Comparison of ENCODE assay signal across 8 mouse cellular contexts in the genomic region with DNA sequence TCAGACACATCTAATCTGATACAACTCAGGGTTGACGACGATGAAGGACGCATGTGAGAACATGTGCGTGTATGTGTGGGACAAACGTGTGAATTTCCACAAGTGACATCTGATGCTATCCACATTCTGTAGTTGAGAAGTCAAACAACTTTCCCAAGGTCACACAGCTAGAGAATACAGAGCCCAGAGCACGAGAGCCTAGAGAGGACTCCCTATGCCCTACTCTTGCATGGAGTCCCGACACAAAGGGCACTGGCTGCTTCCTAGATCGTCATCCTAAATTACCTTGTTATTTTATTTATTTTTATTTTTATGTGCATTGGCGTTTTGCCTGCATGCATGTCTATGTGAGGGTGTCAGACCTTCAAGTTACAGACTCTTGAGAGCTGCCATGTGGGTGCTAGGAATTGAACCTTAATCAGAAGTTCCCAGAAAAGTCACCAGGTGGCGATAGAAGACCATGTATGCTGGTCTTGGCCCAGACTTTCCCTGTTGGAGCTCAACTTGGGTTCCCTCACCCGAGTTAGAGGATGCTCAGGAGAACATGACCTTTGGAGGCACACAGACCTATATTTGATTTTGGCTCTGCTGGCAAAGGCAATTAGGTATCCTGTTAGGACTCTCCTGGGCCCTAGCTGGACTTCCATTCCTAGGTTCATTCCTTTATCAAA. TPM values are rescaled to one million over a fixed set of nuclear protein-coding genes. Genes with fewer than 3 reads are reported as not detected.
DNase-seq lines count a peak whose midpoint lies in the region; ATAC-seq and TF ChIP-seq lines count a peak whose summit lies in the region.

No protein-coding gene starts in this region.

- H3K36me3 ChIP-seq in limb, embryonic 12.5 days = no peaks in the 10 kb centered on the region
- no peaks in the 10 kb centered on the region for H3K36me3 ChIP-seq in midbrain, postnatal 0 days (ENCODE audit: insufficient read depth, low read length)
- no peaks in the 10 kb centered on the region for H3K36me3 ChIP-seq in stomach, embryonic 14.5 days (ENCODE audit: control insufficient read depth, insufficient read depth, low read length)

- H3K4me1 ChIP-seq in limb, embryonic 12.5 days (replicated peaks) = peaks cover 13% of the 10 kb centered on the region; the same call in 1 of the 2 replicates
- no peaks in the 10 kb centered on the region for H3K4me1 ChIP-seq in midbrain, postnatal 0 days (ENCODE audit: insufficient read depth, low read length)
- peaks cover 8% of the 10 kb centered on the region; the same call in 1 of the 2 replicates for H3K4me1 ChIP-seq in stomach, embryonic 14.5 days (ENCODE audit: control insufficient read depth, insufficient read depth, low read length)

- intact Hi-C loops in gastrocnemius, adult 2 months (cut with DNase I) = loop anchor here (1.0 to 10.0 kb wide), 3 partner anchors 80 to 380 kb away; no protein-coding TSS in a partner anchor

- no peak overlapping the region for H3K4me3 ChIP-seq in gastrocnemius, adult 2 months
- no peak overlapping the region for H3K4me3 ChIP-seq in limb, embryonic 12.5 days (replicated peaks)
- no peak overlapping the region for H3K4me3 ChIP-seq in midbrain, postnatal 0 days (ENCODE audit: low read depth, low read length)
- no peak overlapping the region for H3K4me3 ChIP-seq in stomach, embryonic 14.5 days (ENCODE audit: low read depth, low read length)

- peak; percentile 83 for TF ChIP-seq CTCF in gastrocnemius, adult 2 months (IDR thresholded peaks at IDR 0.05)
- peak; percentile 92 for TF ChIP-seq CTCF in midbrain, postnatal 0 days (IDR thresholded peaks at IDR 0.05)

- H3K27ac ChIP-seq in gastrocnemius, adult 2 months = no peak overlapping the region
- no peak overlapping the region for H3K27ac ChIP-seq in limb, embryonic 12.5 days
- no peak overlapping the region for H3K27ac ChIP-seq in midbrain, postnatal 0 days (ENCODE audit: low read depth, low read length)
- H3K27ac ChIP-seq in stomach, embryonic 14.5 days (ENCODE audit: low read length) = no peak overlapping the region

- H3K4me2 ChIP-seq in limb, embryonic 12.5 days = no peak overlapping the region
- H3K4me2 ChIP-seq in midbrain, postnatal 0 days (ENCODE audit: low read depth, low read length, poor library complexity, severe bottlenecking) = no peak overlapping the region
- H3K4me2 ChIP-seq in stomach, embryonic 14.5 days (replicated peaks; ENCODE audit: low read depth, low read length) = no peak overlapping the region

- H3K27me3 ChIP-seq in limb, embryonic 12.5 days = peaks cover 3% of the 10 kb centered on the region
- H3K27me3 ChIP-seq in midbrain, postnatal 0 days (ENCODE audit: insufficient read depth, low read length) = no peaks in the 10 kb centered on the region
- H3K27me3 ChIP-seq in stomach, embryonic 14.5 days (ENCODE audit: control insufficient read depth, insufficient read depth, low read length) = no peaks in the 10 kb centered on the region

- WGBS in limb, embryonic 12.5 days = 54% methylated on average over 11 of the region's 11 CpGs
- WGBS in midbrain, postnatal 0 days = 54% methylated on average over 11 of the region's 11 CpGs
- WGBS in stomach, embryonic 14.5 days = 51% methylated on average over 11 of the region's 11 CpGs

- no peak overlapping the region for H3K9ac ChIP-seq in limb, embryonic 12.5 days (replicated peaks)
- no peak overlapping the region for H3K9ac ChIP-seq in midbrain, postnatal 0 days (replicated peaks; ENCODE audit: low read length, poor library complexity, severe bottlenecking)
- H3K9ac ChIP-seq in stomach, embryonic 14.5 days (replicated peaks; ENCODE audit: low read depth, low read length) = no peak overlapping the region

- peak; percentile 61 for DNase-seq in urinary bladder, postnatal 25 days (ENCODE audit: low spot score)
- no peak for DNase-seq in urinary bladder, adult 2 months (ENCODE audit: low spot score)
- peak; percentile 86 for DNase-seq in cerebellum, adult 9-10 months
- DNase-seq in gastrocnemius, adult 2 months = peak; percentile 48
- peak; percentile 59 for DNase-seq in kidney, adult 18-20 months
- DNase-seq in midbrain, postnatal 0 days (ENCODE audit: low spot score) = peak; percentile 88

- 0 out of 2 replicates have a peak, but pooled peaks have one; percentile 27 for ATAC-seq in limb, embryonic 12.5 days (ENCODE audit: insufficient number of reproducible peaks, insufficient read depth, low FRiP score, low TSS enrichment, low read depth)
- ATAC-seq in midbrain, postnatal 0 days (ENCODE audit: low FRiP score) = peak; percentile 61
- ATAC-seq in stomach, embryonic 14.5 days (ENCODE audit: insufficient number of reproducible peaks, insufficient read depth, low FRiP score, low read depth) = 0 out of 2 replicates have a peak, but pooled peaks have one; percentile 25

- H3K9me3 ChIP-seq in limb, embryonic 12.5 days = no peaks in the 10 kb centered on the region
- no peaks in the 10 kb centered on the region for H3K9me3 ChIP-seq in midbrain, postnatal 0 days (ENCODE audit: low read length)
- no peaks in the 10 kb centered on the region for H3K9me3 ChIP-seq in stomach, embryonic 14.5 days (ENCODE audit: control insufficient read depth, low read depth, low read length)

RNA-seq across cellular contexts. Expression of a gene that starts 7.3 kb away (rescaled TPM):
- not detected in 2 replicates for polyA plus RNA-seq in urinary bladder, adult 2 months (2012; rRNA removed)
- not detected for total RNA-seq in gastrocnemius, adult 2 months (2021)
- polyA plus RNA-seq in limb, embryonic 12.5 days (2016; fragmentation: Nextera tagmentation; extraction: Ambion mirVana) = not detected in 2 replicates
- not detected in 2 replicates for total RNA-seq in midbrain, postnatal 0 days (2014; rRNA removed)
- polyA plus RNA-seq in midbrain, postnatal 0 days (2015; fragmentation: Nextera tagmentation; extraction: Ambion mirVana) = 0.41 and 0.53 TPM in 2 replicates
- polyA plus RNA-seq in stomach, embryonic 14.5 days (2014; fragmentation: Nextera tagmentation; extraction: Ambion mirVana) = not detected in 2 replicates

RNA-seq across cellular contexts. Expression of a gene that starts 30.0 kb away (rescaled TPM):
- polyA plus RNA-seq in urinary bladder, adult 2 months (2012; rRNA removed) = 0.52 and 0.68 TPM in 2 replicates
- not detected for total RNA-seq in gastrocnemius, adult 2 months (2021)
- polyA plus RNA-seq in limb, embryonic 12.5 days (2016; fragmentation: Nextera tagmentation; extraction: Ambion mirVana) = not detected in 2 replicates
- not detected in 2 replicates for total RNA-seq in midbrain, postnatal 0 days (2014; rRNA removed)
- polyA plus RNA-seq in midbrain, postnatal 0 days (2015; fragmentation: Nextera tagmentation; extraction: Ambion mirVana) = 0.07 and 0.09 TPM in 2 replicates
- 0.28 and 0.38 TPM in 2 replicates for polyA plus RNA-seq in stomach, embryonic 14.5 days (2014; fragmentation: Nextera tagmentation; extraction: Ambion mirVana)

RNA-seq across cellular contexts. Expression of a gene that starts 38.3 kb away (rescaled TPM):
- polyA plus RNA-seq in urinary bladder, adult 2 months (2012; rRNA removed) = 30.7 and 33.5 TPM in 2 replicates
- 1 to 10 TPM; 4.8 to 7.3 TPM for total RNA-seq in gastrocnemius, adult 2 months (2021)
- polyA plus RNA-seq in limb, embryonic 12.5 days (2016; fragmentation: Nextera tagmentation; extraction: Ambion mirVana) = 17.8 and 18.4 TPM in 2 replicates
- total RNA-seq in midbrain, postnatal 0 days (2014; rRNA removed) = 14.7 and 17.6 TPM in 2 replicates
- 34.7 and 35.7 TPM in 2 replicates for polyA plus RNA-seq in midbrain, postnatal 0 days (2015; fragmentation: Nextera tagmentation; extraction: Ambion mirVana)
- polyA plus RNA-seq in stomach, embryonic 14.5 days (2014; fragmentation: Nextera tagmentation; extraction: Ambion mirVana) = 20.3 and 25.6 TPM in 2 replicates
